Mouse (Mus musculus): ENCODE results near the gene Itgav. TPM values are rescaled to one million over a fixed set of nuclear protein-coding genes. Genes with fewer than 3 reads are reported as not detected.

Gene Itgav
- polyA plus RNA-seq, 1 experiment from 2014 or later: 105 TPM

DNA sequence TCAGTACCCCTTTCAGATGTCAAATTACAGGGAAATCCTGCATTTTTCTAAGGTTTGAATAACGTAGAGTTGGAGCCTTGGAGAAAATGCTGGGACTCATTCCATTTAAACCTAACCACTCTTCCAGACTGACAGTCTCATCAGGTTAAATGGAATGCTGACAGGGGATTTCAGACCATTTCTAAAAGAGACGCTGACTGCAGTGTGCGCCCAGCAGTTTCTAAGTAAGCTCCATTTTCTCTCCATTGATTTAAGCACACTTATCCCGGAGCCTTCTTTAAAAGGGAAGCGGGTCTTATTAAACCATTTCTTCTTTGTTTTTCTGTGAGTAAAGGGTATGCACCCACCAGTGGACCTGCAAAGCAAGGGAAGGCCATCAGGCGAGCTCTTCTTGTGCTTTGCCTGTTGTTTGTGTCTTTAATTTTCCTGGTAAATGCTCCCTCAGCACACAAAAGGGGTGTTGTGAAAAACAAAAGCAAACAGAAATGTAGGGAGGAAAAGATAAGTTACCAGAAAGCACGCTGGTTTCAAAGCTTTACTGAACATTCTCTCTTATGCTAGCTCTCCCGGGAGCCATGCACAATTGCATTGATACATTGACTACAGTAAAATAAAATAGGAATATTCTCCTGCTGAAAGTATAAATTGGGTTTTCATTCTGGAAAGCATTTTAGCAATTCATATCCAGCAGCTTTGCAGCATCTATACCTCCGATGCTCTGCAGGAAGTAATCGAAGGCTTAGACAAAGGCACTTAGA lies 111.3 kb downstream of the Itgav start:
- 65% methylated on average over 10 of the region's 10 CpGs for WGBS
- Histone ChIP-seq H3K9me3 (ENCODE audit: control insufficient read depth, low read length) (no peaks in the 10 kb centered on the region), H3K36me3 (ENCODE audit: control insufficient read depth, insufficient read depth, low read length) (no peaks in the 10 kb centered on the region), H3K27ac (replicated peaks; ENCODE audit: low read depth, low read length) (no peak overlapping the region; the same call in 1 of the 2 replicates), H3K4me3 (ENCODE audit: low read depth, low read length) (no peak overlapping the region), H3K4me2 (ENCODE audit: low read depth, low read length) (no peak overlapping the region), H3K27me3 (replicated peaks; ENCODE audit: control insufficient read depth, insufficient read depth, low read length) (no peaks in the 10 kb centered on the region), H3K4me1 (ENCODE audit: control insufficient read depth, insufficient read depth, low read length) (no peaks in the 10 kb centered on the region), H3K9ac (ENCODE audit: low read depth, low read length) (no peak overlapping the region)
- ATAC-seq (ENCODE audit: low read depth): no peak
- no peak for DNase-seq (ENCODE audit: low spot score)

DNA sequence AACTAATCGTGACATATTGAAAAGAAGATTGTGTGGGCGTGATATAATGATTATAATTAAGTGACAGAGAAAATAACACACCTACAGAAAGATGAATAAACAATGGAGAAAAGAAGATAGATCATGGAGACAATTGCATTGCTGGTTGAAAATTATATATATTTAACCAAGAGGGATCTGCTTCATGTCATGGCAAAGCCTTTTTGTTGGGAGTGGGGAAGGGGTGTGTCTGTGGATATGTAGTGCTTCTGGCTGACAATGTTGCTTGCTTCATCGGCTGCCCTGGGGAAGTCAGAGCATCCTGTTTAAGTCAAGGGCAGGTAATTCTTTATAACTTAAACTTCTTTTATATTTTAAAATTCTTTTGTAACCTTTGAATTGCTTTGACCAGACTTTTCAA lies 124.3 kb downstream of the Itgav start:
- Histone ChIP-seq H3K9ac (ENCODE audit: low read depth, low read length) (no peak overlapping the region), H3K9me3 (ENCODE audit: control insufficient read depth, low read length) (no peaks in the 10 kb centered on the region), H3K36me3 (ENCODE audit: control insufficient read depth, insufficient read depth, low read length) (no peaks in the 10 kb centered on the region), H3K4me1 (ENCODE audit: control insufficient read depth, insufficient read depth, low read length) (peaks cover 5% of the 10 kb centered on the region; the same call in 1 of the 2 replicates), H3K4me3 (ENCODE audit: low read depth, low read length) (no peak overlapping the region), H3K27ac (replicated peaks; ENCODE audit: low read depth, low read length) (no peak overlapping the region), H3K4me2 (ENCODE audit: low read depth, low read length) (no peak overlapping the region), H3K27me3 (replicated peaks; ENCODE audit: control insufficient read depth, insufficient read depth, low read length) (no peaks in the 10 kb centered on the region)
- 78% methylated on average over 3 of the region's 3 CpGs for WGBS
- ATAC-seq (ENCODE audit: low read depth) (no peak), DNase-seq (ENCODE audit: low spot score) (no peak)

DNA sequence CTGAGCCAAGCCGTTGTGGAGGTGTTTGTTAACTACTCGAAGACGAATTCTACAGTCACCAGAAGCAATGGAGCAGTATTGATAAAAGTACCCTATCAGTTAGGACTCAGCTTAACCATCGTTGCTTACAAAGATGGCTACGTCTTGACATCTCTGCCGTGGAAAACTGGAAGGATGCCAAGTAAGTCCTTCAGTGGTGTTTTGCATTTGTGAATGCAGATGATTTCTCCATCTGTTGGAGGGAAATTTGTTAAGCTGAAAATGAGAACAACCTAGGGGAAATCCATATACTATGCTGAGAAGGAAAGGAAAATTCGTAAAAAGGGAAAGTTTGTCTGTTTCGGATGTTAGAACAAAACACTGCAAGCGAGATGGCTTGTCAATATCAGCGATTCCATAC lies 129.2 kb downstream of the Itgav start:
- no peak overlapping the region for H3K27ac ChIP-seq (replicated peaks; ENCODE audit: low read depth, low read length)
- H3K4me2 ChIP-seq (ENCODE audit: low read depth, low read length): no peak overlapping the region

DNA sequence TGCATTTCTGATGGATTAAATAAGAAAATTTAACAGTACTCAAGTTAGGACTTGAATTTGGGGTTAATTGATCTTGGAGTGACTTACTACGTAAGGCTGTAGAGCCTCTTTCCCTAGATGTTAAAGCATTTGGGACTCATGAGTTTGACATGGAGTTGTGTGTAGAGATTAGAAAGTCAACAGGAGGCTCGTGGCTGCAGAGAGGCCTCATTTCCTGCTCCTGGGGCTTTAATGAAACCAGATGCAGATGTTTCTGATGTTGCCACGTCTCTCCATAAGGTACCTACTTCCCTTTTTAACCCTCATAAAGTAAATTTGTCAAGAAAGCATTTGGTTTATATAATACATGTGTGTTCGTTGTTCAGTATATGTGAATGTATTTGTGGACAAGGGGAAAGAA lies 132.0 kb downstream of the Itgav start:
- no peaks in the 10 kb centered on the region for H3K36me3 ChIP-seq (ENCODE audit: control insufficient read depth, insufficient read depth, low read length)
- 29% methylated on average over 4 of the region's 4 CpGs for WGBS
- no peak overlapping the region for H3K27ac ChIP-seq (replicated peaks; ENCODE audit: low read depth, low read length)
- H3K4me3 ChIP-seq (ENCODE audit: low read depth, low read length): no peak overlapping the region
- no peak overlapping the region for H3K9ac ChIP-seq (ENCODE audit: low read depth, low read length)
- no peaks in the 10 kb centered on the region for H3K4me1 ChIP-seq (ENCODE audit: control insufficient read depth, insufficient read depth, low read length)
- H3K27me3 ChIP-seq (replicated peaks; ENCODE audit: control insufficient read depth, insufficient read depth, low read length): no peaks in the 10 kb centered on the region
- H3K9me3 ChIP-seq (ENCODE audit: control insufficient read depth, low read length): no peaks in the 10 kb centered on the region
- H3K4me2 ChIP-seq (ENCODE audit: low read depth, low read length): no peak overlapping the region
- no peak for ATAC-seq (ENCODE audit: low read depth)
- DNase-seq (ENCODE audit: low spot score): no peak

More for the DNA sequence above, 129.2 kb downstream of the Itgav start:
- DNase-seq (ENCODE audit: low spot score): no peak
- no peaks in the 10 kb centered on the region for H3K27me3 ChIP-seq (replicated peaks; ENCODE audit: control insufficient read depth, insufficient read depth, low read length)
- H3K4me3 ChIP-seq (ENCODE audit: low read depth, low read length): no peak overlapping the region
- H3K9me3 ChIP-seq (ENCODE audit: control insufficient read depth, low read length): no peaks in the 10 kb centered on the region
- H3K36me3 ChIP-seq (ENCODE audit: control insufficient read depth, insufficient read depth, low read length): no peaks in the 10 kb centered on the region
- WGBS: 79% methylated on average over 10 of the region's 10 CpGs
- no peaks in the 10 kb centered on the region for H3K4me1 ChIP-seq (ENCODE audit: control insufficient read depth, insufficient read depth, low read length)
- no peak overlapping the region for H3K9ac ChIP-seq (ENCODE audit: low read depth, low read length)
- ATAC-seq (ENCODE audit: low read depth): no peak

Other genes with a start within 250 kb of the Itgav start
- gene Zc3h15, start 80.0 kb upstream of the Itgav start, polyA plus RNA-seq (2014; fragmentation: Nextera tagmentation; extraction: Ambion mirVana): 113 and 130 TPM in 2 replicates
- 21.0 TPM in 2 replicates for gene Fam171b, start 88.2 kb downstream of the Itgav start, polyA plus RNA-seq (2014; fragmentation: Nextera tagmentation; extraction: Ambion mirVana)
- gene Zswim2, start 216.8 kb downstream of the Itgav start, polyA plus RNA-seq (2014; fragmentation: Nextera tagmentation; extraction: Ambion mirVana): 0.53 TPM in 1 of 2 replicates, not detected in the other
- gene Gm13698, start 231.3 kb downstream of the Itgav start, polyA plus RNA-seq (2014; fragmentation: Nextera tagmentation; extraction: Ambion mirVana): not detected in 2 replicates
- not detected in 2 replicates for gene Gm13693, start 237.1 kb downstream of the Itgav start, polyA plus RNA-seq (2014; fragmentation: Nextera tagmentation; extraction: Ambion mirVana)
- gene Gm13695, start 242.9 kb downstream of the Itgav start, polyA plus RNA-seq (2014; fragmentation: Nextera tagmentation; extraction: Ambion mirVana): not detected in 2 replicates
- not detected in 2 replicates for gene Gm13696, start 248.7 kb downstream of the Itgav start, polyA plus RNA-seq (2014; fragmentation: Nextera tagmentation; extraction: Ambion mirVana)

Data from embryonic facial prominence, embryonic 14.5 days (tissue).